Mouse (Mus musculus) adrenal gland, adult 18-20 months (tissue): ENCODE measurements at regions not wholly inside any gene's neighbourhood (a gene's known extent, or its start where the extent isn't known, plus 50 kb on each side); places are given as distances from the start of the nearest gene placed in this dataset.

ENCODE experiments used
- DNase-seq, 2 experiments: peaks; one replicate each; pipeline ENCODE4 v3.0.0; 2021 to 2022; ENCODE audit warnings: low spot score in 2 of 2

DNA sequence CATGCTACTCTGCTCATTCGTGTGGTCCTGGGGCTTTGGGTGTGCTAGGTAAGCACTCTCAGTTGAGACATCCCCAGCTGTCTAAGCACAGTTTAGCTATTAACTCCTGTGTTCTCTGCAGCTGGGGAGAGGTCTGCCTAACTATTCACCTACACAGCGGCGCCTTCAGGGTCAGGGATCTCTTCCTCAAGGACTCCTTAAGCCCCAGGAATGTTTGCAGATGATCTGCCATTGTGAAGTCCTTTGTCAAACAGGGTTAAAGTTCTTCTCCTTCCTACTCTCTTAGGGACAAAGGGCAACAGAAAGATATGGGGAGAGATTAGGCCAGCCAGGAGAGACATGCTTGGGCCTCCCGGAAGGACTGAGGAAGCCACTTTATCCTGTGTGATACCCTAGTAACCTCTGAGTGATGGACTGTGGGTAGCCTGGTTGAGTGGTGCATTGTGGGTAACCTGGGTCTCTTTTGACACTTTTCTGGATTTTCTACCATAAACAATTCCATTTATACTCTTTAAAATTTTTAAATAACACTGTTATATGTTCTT is 51.7 kb upstream of the Podxl start:
- no peak for DNase-seq

DNA sequence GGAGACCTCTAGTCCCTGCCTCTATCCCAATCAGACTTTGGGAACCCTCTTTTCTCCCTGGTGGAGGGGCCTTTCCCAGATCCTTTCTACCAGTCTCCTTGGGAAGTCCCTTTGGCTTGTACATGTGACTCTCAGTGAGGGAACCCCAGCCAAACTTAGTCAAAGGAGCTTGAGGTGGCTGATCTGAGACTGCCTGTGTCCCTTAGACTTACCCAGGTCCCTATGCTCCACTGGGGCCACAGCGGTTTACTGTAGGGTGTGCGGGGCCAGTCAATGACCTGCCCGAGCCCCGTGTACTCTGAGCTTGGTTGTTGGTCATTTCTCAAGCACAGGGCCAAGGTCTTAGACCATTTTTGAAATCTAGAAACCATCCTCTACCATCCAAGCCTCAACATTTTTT is 50.8 kb upstream of the Podxl start:
- no peak for DNase-seq

DNA sequence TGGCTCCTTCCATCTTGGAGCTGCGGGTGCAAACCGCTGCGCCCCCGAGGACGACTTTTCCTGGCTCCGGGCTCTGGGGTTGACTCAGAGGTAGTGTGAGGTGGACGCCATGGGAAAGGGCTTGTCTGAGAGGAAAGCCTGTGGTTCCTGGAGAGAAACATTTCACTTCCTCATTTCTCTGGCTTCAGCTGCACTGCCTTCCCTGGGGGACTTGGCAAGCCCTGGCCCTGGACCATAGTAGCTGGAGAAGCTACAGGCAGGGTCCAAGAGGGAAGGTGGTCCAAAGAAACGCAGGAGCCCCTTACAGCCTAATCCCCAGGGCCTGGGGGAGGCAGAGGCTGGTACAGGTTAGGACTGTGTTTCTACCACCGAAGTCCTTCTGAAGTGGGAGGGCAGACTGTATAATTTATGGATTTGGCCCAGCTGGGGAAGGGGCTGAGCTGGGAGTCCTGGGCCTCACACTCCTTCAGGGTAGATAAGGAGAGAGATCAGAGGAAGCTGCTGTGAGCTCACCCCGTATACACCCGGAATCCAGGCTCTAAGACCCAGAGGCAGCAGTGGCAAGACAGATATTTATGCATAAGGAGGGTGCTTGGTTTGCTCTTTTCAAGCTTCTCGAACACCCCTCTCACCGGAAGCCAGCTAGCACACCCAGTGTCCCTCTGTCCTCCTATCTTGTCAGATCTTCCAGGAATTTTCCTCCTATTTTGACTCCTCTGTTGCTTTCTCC is 50.0 kb upstream of the Podxl start:
- DNase-seq: no peak
